Mouse (Mus musculus): ENCODE data around the gene Olfr835.

The Olfr835 gene

GRCm38 (mm10) chr9:19032435-19032834, at the start of gene Olfr835:
Gene Olfr835 (plus strand): TSS chr9:19032735.
- no peak for DNase-seq (ENCODE audit: low spot score)

DNA sequence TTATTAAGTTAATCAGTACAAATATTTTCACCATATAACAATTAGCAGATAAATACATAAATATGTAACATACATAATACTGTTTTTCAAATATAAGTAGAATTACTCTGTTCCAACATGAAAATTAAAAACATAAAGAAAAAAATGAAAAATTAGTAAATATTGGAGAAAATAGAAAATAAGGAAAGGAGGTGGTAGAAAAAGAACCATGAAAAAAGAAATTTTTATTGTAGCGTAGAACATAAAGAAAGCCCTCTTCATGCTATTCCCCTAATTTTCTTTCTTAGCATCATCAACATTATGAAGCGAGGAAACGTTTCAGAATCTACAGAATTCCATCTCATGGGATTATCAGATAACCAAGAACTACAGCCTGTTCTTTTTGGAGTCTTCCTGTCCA, 44.8 kb upstream of the Olfr835 start, which contains the start of gene Olfr834:
Gene Olfr834 (plus strand): TSS at position 301 of the 400 bp plus-strand sequence.
- DNase-seq (ENCODE audit: low spot score) = no peak

DNA sequence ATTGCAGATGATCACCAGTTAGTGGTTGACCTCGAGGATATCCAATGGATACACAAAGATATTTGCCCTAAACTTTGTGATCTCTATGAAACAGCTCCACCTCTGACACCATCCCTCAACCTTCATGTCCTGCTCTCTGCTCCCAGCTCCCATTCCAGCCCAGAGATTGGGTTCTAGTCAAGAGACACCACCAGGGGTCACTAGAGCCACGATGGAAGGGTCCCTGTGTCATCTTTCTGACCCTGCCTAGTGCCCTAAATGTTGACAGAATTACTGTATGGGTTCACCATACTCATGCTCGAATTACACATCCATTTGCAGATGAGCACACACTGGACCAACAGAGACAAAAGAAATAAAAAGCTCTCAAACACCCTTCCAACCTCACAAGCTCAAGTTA, 52.5 kb downstream of the Olfr835 start:
- DNase-seq (ENCODE audit: low spot score) = no peak

Measured in embryo, embryonic 10 days (tissue).